Mouse (Mus musculus): ENCODE data around the gene Pik3r2.

DNA sequence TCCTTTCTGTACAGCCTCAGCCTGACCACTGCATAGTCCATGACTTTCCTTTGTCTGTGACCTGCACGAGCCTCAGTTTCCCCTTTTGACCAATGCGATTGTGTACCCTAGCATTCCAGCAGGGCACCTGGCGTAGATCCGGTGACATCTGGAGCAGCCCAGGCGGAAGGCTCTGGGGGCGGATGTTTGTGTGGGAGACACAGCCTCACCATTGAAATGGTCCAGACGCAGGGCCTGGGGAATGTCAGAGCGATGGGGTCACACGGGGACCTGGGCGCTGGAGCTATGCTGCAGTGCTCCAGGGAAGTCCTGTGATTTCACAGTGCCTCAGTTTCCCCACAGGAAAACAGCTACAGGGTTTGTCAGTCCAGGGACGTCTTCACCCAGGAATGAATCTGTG, 34.3 kb downstream of the Pik3r2 start:
- no peak for TF ChIP-seq GATA1 (IDR thresholded peaks at IDR 0.05; ENCODE audit: borderline replicate concordance, low read length)
- no peak for TF ChIP-seq FLI1 (IDR thresholded peaks at IDR 0.05; ENCODE audit: low read length)
